Mouse (Mus musculus) liver, embryonic 11.5 days (tissue): ENCODE data around the gene Sdf4. TPM values are rescaled to one million over a fixed set of nuclear protein-coding genes. Genes with fewer than 3 reads are reported as not detected.

ENCODE experiments used
- ATAC-seq: fragments of 200-750 bp; cut with Nextera tagmentation; replicated peaks from 2 replicates; pipeline ENCODE4 v1.8.0; 2017; ENCODE audit warnings: moderate number of reproducible peaks, mild to moderate bottlenecking, moderate TSS enrichment, moderate library complexity; ENCODE audit not compliant: low FRiP score
- DNase-seq: peaks from one replicate; pipeline ENCODE4 v3.0.0-alpha.2; 2017; ENCODE audit warnings: low spot score
- H3K27ac ChIP-seq: fragments of 300-500 bp; sonication (generic); 2 replicates; pipeline ENCODE4 v1.5.1; 2014; ENCODE audit warnings: mild to moderate bottlenecking, low read depth, low read length, control low read depth
- H3K27me3 ChIP-seq: fragments of 300-500 bp; sonication (generic); replicated peaks from 2 replicates; pipeline ENCODE4 v1.6.1; 2014; ENCODE audit warnings: low read length, mixed read lengths; ENCODE audit not compliant: control insufficient read depth, insufficient read depth
- H3K36me3 ChIP-seq: fragments of 300-500 bp; sonication (generic); 2 replicates; pipeline ENCODE4 v1.6.1; 2014; ENCODE audit warnings: mild to moderate bottlenecking, low read length, moderate library complexity, mixed read lengths; ENCODE audit not compliant: control insufficient read depth, insufficient read depth
- H3K4me1 ChIP-seq: fragments of 300-500 bp; sonication (generic); replicated peaks from 2 replicates; pipeline ENCODE4 v1.6.1; 2014; ENCODE audit warnings: low read length, mixed read lengths; ENCODE audit not compliant: control insufficient read depth, insufficient read depth
- H3K4me2 ChIP-seq: fragments of 300-500 bp; sonication (generic); 2 replicates; pipeline ENCODE4 v1.6.1; 2014; ENCODE audit warnings: mild to moderate bottlenecking, control low read depth, moderate library complexity
- H3K4me3 ChIP-seq: fragments of 300-500 bp; sonication (generic); 2 replicates; pipeline ENCODE4 v1.5.1; 2014; ENCODE audit warnings: low read depth, low read length, control low read depth
- H3K9ac ChIP-seq: fragments of 300-500 bp; sonication (generic); 2 replicates; pipeline ENCODE4 v1.6.1; 2014; ENCODE audit warnings: low read depth, low read length, control low read depth
- H3K9me3 ChIP-seq: fragments of 300-500 bp; sonication (generic); 2 replicates; pipeline ENCODE4 v1.6.1; 2016; ENCODE audit warnings: low read length, inconsistent platforms, mixed read lengths; ENCODE audit not compliant: control insufficient read depth
- WGBS: fragments of 180-500 bp; shearing (Covaris S2); extraction: QIAGEN DNeasy Blood & Tissue Kit; methylation state at CpG from one replicate; pipeline ENCODE4 v1.1.7; 2014; 5-methylcytosine and 5-hydroxymethylcytosine counted together
- polyA plus RNA-seq: library from polyadenylated mRNA; unstranded; fragments of >200 nt; fragmentation: Nextera tagmentation; extraction: Ambion mirVana; gene quantifications from 2 replicates; pipeline ENCODE4 v1.2.1, GENCODE M21; 2014

Sdf4 gene
- polyA plus RNA-seq, 1 experiment from 2014 or later, result 130 TPM

DNA sequence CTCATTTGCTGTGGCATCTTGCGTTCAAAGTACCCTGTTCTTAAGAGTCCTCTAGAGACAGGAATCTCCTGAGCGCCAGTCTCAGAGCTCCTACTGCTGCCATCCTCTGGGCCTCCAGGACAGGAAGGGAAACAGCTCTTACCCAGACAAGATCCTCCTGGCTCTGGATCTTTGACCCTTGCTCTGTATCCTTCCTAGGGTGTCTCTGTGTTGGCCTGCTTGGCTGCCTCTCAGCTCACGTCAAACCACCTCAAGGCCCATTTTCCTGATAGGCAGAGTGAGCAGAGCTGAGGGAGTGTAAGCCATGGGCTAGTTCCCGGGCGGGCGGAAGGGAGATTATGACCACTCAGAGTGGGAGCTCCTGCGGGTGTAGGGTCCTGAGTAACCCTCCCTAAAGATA is 29.6 kb upstream of the Sdf4 start:
- Histone ChIP-seq H3K4me3 (peak overlapping the region; percentile 59), H3K9ac (peak overlapping the region; percentile 61), H3K27me3 (no peaks in the 10 kb centered on the region), H3K4me1 (peaks cover 21% of the 10 kb centered on the region), H3K9me3 (no peaks in the 10 kb centered on the region), H3K27ac (no peak overlapping the region), H3K4me2 (peak overlapping the region; percentile 95), H3K36me3 (peaks cover 19% of the 10 kb centered on the region)
- ATAC-seq, result no peak
- no peak for DNase-seq
- 50% methylated on average over 7 of the region's 7 CpGs for WGBS

DNA sequence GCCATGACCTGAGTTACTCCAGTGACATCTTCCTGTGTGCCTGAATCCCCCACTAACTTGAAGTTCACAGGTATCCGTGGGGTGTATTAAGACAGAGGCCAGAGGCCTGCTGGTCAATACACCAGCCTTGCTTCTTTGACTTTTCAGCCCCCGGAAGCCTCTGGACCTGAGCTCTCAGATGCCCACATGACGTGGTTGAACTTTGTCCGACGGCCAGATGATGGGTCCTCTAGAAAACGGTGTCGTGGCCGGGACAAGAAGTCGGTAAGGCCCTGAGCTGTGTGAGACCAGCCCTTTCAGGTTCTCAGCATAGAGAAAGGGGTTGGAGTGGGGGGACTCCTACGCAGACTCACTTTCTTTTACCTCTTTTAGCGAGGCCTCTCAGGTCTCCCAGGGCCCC is 28.3 kb upstream of the Sdf4 start:
- ATAC-seq, result no peak
- peaks cover 16% of the 10 kb centered on the region for H3K36me3 ChIP-seq
- DNase-seq, result no peak
- no peak overlapping the region for H3K9ac ChIP-seq
- peaks cover 29% of the 10 kb centered on the region for H3K4me1 ChIP-seq
- H3K4me3 ChIP-seq, result no peak overlapping the region
- H3K4me2 ChIP-seq, result no peak overlapping the region
- H3K27me3 ChIP-seq, result no peaks in the 10 kb centered on the region
- WGBS, result 87% methylated on average over 11 of the region's 11 CpGs
- no peak overlapping the region for H3K27ac ChIP-seq
- no peaks in the 10 kb centered on the region for H3K9me3 ChIP-seq

DNA sequence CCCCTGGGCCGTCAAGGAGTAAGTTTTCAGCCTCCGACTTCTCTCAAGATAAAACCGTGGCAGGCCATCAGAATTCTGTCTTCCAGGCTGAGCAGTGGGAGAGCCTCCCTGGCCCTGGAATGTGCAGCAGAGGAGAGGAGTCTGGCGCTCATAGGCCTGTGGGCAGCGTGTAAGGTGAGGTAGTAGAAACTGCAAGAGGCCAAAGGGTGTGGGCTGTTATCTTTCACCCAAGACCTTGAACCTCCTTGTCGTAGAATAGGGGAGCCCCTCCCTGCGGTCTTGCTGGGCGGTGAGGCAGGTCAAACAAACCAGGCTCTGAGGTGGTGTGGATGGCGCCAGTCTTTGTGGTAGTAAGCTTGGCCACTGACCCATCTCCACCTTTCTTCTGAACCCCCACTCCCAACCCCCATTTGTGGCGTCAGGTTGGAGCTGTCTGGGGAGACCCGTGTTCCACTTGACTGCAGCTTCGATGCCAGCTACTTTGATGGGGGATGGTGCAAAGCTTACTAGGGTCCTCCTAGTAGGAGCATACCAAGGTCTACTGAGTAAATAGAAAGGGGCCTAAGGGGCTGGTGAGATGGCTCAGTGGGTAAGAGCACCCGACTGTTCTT is 23.5 kb upstream of the Sdf4 start:
- Histone ChIP-seq H3K9ac (no peak overlapping the region; the same call in 1 of the 2 replicates), H3K27ac (0 out of 2 replicates have a peak overlapping the region, but pooled peaks have one; percentile 38), H3K4me1 (peaks cover 11% of the 10 kb centered on the region), H3K4me3 (no peak overlapping the region), H3K36me3 (peaks cover 16% of the 10 kb centered on the region), H3K4me2 (peak overlapping the region; percentile 43), H3K27me3 (no peaks in the 10 kb centered on the region), H3K9me3 (no peaks in the 10 kb centered on the region)
- ATAC-seq (peak; percentile 75), DNase-seq (no peak)
- 56% methylated on average over 13 of the region's 13 CpGs for WGBS

DNA sequence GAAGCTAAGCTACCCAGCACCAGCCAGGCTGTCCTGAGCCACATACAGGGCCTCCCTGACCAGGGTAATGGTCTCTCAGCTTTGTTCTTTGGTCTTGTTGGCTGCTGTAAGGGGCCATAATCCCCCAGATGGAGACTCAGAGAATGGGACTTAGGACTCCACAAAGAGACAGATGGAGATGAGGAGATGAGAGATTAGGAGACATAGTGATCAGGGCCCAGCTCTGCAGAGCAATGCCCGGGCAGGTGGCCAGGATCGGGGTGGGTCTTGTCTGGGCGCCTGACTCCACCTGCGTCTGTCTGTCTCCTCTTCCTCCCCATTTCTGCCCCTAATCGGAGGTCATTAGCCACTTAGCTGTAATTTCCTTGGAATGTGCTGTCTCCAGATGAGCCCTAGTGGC is 22.4 kb upstream of the Sdf4 start:
- no peaks in the 10 kb centered on the region for H3K9me3 ChIP-seq
- 93% methylated on average over 5 of the region's 5 CpGs for WGBS
- ATAC-seq, result no peak
- H3K9ac ChIP-seq, result no peak overlapping the region
- no peak overlapping the region; the same call in 1 of the 2 replicates for H3K27ac ChIP-seq
- no peak overlapping the region for H3K4me2 ChIP-seq
- no peaks in the 10 kb centered on the region for H3K27me3 ChIP-seq
- H3K4me1 ChIP-seq, result peaks cover 8% of the 10 kb centered on the region
- H3K4me3 ChIP-seq, result no peak overlapping the region
- no peak for DNase-seq
- peaks cover 9% of the 10 kb centered on the region; the same call in 1 of the 2 replicates for H3K36me3 ChIP-seq

DNA sequence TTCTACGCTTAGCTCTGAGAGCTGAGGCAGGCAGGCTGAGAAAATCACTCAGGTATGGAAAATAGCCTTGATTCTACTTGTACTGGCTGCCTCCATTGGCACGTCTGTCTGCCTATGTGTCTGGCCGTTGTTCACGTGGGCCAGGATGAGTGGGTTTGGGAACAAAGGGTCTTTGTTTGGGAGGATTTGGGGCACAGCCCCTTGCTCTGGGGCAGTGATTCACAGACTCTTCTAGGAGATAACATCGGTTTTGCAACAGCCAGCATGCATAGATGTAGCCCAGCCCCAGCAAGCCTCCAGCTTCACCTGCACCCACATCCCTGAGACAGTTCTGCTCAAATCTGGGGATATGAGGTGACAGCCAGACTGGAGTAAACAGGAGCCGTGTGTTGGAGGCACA is 20.0 kb upstream of the Sdf4 start:
- no peak overlapping the region for H3K9ac ChIP-seq
- no peak overlapping the region for H3K27ac ChIP-seq
- DNase-seq, result no peak
- no peak overlapping the region for H3K4me2 ChIP-seq
- H3K9me3 ChIP-seq, result no peaks in the 10 kb centered on the region
- WGBS, result 82% methylated on average over 6 of the region's 6 CpGs
- H3K36me3 ChIP-seq, result no peaks in the 10 kb centered on the region
- ATAC-seq, result no peak
- H3K4me3 ChIP-seq, result no peak overlapping the region
- peaks cover 8% of the 10 kb centered on the region for H3K4me1 ChIP-seq
- H3K27me3 ChIP-seq, result no peaks in the 10 kb centered on the region

DNA sequence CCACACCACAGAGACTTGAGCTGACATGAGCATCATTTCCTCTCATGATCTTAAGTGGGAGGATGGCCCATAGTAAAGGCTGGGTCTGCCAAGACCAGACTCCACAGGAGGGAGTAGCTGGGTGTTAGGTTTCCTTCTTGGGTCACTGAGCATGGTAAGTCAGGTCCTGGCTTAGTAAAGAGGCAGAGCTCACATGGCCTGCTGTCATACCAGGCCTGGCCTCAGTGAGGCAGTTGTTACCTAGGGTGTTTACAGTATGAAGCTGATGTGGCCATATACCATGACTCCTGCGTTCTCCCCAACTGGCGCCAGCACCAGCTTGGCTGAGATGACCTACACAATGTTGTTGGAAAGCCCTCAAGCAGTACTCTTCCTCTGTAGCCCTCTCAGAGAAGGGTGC is 19.4 kb upstream of the Sdf4 start:
- ATAC-seq, result no peak
- DNase-seq, result no peak
- Histone ChIP-seq H3K4me1 (peaks cover 8% of the 10 kb centered on the region), H3K36me3 (no peaks in the 10 kb centered on the region), H3K27me3 (no peaks in the 10 kb centered on the region), H3K9ac (no peak overlapping the region), H3K9me3 (no peaks in the 10 kb centered on the region), H3K4me3 (no peak overlapping the region), H3K4me2 (no peak overlapping the region), H3K27ac (no peak overlapping the region)
- WGBS, result 87% methylated on average over 2 of the region's 2 CpGs

DNA sequence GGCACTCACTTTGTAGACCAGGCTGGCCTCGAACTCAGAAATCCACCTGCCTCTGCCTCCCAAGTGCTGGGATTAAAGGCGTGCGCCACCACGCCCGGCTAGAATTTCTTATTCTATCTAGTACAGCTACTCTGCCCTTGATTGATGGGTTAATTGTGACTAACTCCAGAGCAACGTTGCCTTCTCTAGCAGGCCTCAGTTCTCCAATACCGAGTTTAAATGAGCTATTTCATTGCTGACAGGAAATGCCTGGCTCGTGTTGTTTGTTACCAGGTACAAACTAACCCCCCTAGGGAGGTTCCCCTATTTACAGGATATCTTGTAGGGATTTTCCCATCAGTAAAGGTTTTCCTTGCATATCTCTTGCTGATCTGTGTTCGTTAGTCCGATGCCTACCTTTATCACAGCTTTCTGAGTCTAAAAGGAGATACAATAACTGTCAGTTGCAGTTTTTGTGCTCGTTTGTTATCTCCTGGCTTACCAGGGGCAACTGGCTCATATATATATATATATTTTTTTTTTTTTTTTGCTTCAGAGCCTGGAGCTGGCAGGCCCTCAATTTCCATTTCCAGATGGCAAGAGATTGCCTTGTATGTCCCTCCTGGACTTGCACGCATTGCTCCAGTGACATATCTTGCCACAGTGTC is 11.1 kb upstream of the Sdf4 start:
- no peak overlapping the region for H3K4me2 ChIP-seq
- no peak overlapping the region for H3K27ac ChIP-seq
- no peaks in the 10 kb centered on the region; the same call in 1 of the 2 replicates for H3K27me3 ChIP-seq
- DNase-seq (no peak), ATAC-seq (no peak)
- no peaks in the 10 kb centered on the region for H3K36me3 ChIP-seq
- no peaks in the 10 kb centered on the region for H3K4me1 ChIP-seq
- no peak overlapping the region for H3K4me3 ChIP-seq
- H3K9me3 ChIP-seq, result no peaks in the 10 kb centered on the region
- WGBS, result 61% methylated on average over 12 of the region's 12 CpGs
- H3K9ac ChIP-seq, result no peak overlapping the region

DNA sequence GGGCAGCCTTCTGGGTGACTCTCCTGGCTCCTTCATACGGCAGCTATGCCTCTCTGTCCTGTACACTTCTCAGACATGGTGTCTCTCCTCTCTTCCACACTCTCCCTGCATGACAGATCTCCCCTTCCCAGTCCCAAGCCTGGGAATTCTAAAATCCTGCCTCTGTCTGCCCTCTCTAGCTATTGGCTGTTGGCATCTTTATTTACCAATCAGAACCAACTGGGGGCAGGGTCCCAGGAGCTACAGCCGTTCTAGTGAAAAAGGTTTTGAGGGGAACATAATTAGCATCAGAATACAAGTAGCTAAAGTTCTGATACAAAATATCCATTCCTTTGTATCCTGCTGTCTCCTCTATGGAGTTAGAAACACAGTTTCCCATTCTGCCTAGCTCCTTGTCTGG is 8.9 kb upstream of the Sdf4 start:
- Histone ChIP-seq H3K4me3 (no peak overlapping the region), H3K4me2 (no peak overlapping the region), H3K9me3 (no peaks in the 10 kb centered on the region), H3K9ac (no peak overlapping the region), H3K36me3 (no peaks in the 10 kb centered on the region), H3K4me1 (peaks cover 11% of the 10 kb centered on the region), H3K27me3 (no peaks in the 10 kb centered on the region; the same call in 1 of the 2 replicates), H3K27ac (no peak overlapping the region)
- no peak for DNase-seq
- no peak for ATAC-seq
- 30% methylated on average over 2 of the region's 2 CpGs for WGBS
